In genomic region chr5:123699198-123699597, GRCm38 (mm10) we compare ENCODE assay signal across 8 mouse cellular contexts. TPM values are rescaled to one million over a fixed set of nuclear protein-coding genes. Genes with fewer than 3 reads are reported as not detected.
DNase-seq lines count a peak whose midpoint lies in the region; ATAC-seq lines count a peak whose summit lies in the region.

No protein-coding gene starts in this region.

- peaks cover 64% of the 10 kb centered on the region for H3K36me3 ChIP-seq in forebrain, embryonic 13.5 days (ENCODE audit: poor library complexity, severe bottlenecking)
- peaks cover 60% of the 10 kb centered on the region for H3K36me3 ChIP-seq in forebrain, embryonic 12.5 days (replicated peaks)

- 31% methylated on average over 3 of the region's 3 CpGs for WGBS in forebrain, embryonic 13.5 days
- 30% methylated on average over 3 of the region's 3 CpGs for whole genome bisulfite sequencing in forebrain, embryonic 12.5 days

- H3K27me3 ChIP-seq in forebrain, embryonic 13.5 days, result no peaks in the 10 kb centered on the region
- H3K27me3 ChIP-seq in forebrain, embryonic 12.5 days, result no peaks in the 10 kb centered on the region

- peak; percentile 75 to 91 for DNase-seq in adrenal gland, adult (ENCODE audit: inconsistent age in 2 of 2, low spot score in 1 of 2)
- DNase-seq in heart, adult 9 months (ENCODE audit: low spot score in 2 of 2), result peak; percentile 50 to 72
- peak; percentile 40 to 80 for DNase-seq in layer of hippocampus, postnatal 25 days (ENCODE audit: extremely low spot score in 1 of 2, low spot score in 1 of 2)
- peak; percentile 75 for DNase-seq in mesoderm, embryonic 11.5 days (ENCODE audit: low read depth, low spot score)
- DNase-seq in spleen, postnatal 4 days (ENCODE audit: low spot score in 2 of 2), result peak; percentile 67 to 89

- no peak overlapping the region for H3K4me2 ChIP-seq in forebrain, embryonic 13.5 days
- no peak overlapping the region for H3K4me2 ChIP-seq in forebrain, embryonic 12.5 days

- H3K9me3 ChIP-seq in forebrain, embryonic 13.5 days (replicated peaks), result no peaks in the 10 kb centered on the region
- H3K9me3 ChIP-seq in forebrain, embryonic 12.5 days, result no peaks in the 10 kb centered on the region

- no peak overlapping the region for H3K27ac ChIP-seq in forebrain, embryonic 13.5 days
- no peak overlapping the region for H3K27ac ChIP-seq in forebrain, embryonic 12.5 days

- H3K4me1 ChIP-seq in forebrain, embryonic 13.5 days, result no peaks in the 10 kb centered on the region
- H3K4me1 ChIP-seq in forebrain, embryonic 12.5 days, result no peaks in the 10 kb centered on the region

- no peak overlapping the region for H3K4me3 ChIP-seq in forebrain, embryonic 13.5 days
- H3K4me3 ChIP-seq in forebrain, embryonic 12.5 days (replicated peaks), result no peak overlapping the region

- no peak overlapping the region for H3K9ac ChIP-seq in forebrain, embryonic 13.5 days
- no peak overlapping the region for H3K9ac ChIP-seq in forebrain, embryonic 12.5 days

- ATAC-seq in forebrain, embryonic 13.5 days, result peak; percentile 36; the same call in 1 of the 2 replicates
- no peak; the same call in 1 of the 2 replicates for ATAC-seq in forebrain, embryonic 12.5 days (ENCODE audit: low FRiP score)
- ATAC-seq in common myeloid progenitor, adult 5-6 weeks (replicated peaks; ENCODE audit: low read depth, poor library complexity, severe bottlenecking), result peak; percentile 84

RNA-seq across cellular contexts. Expression of gene Clip1, which starts 14.8 kb away (rescaled TPM):
- 65.5 and 78.3 TPM in 2 replicates for polyA plus RNA-seq in forebrain, embryonic 13.5 days (2015; fragmentation: Nextera tagmentation; extraction: Ambion mirVana)
- polyA plus RNA-seq in forebrain, embryonic 12.5 days (2016; fragmentation: Nextera tagmentation; extraction: Ambion mirVana), result 72.0 and 72.7 TPM in 2 replicates
- 80.8 and 105 TPM in 2 replicates for total RNA-seq in common myeloid progenitor, adult 5-6 weeks (2017)
- 100 to 1,000 TPM; 114 to 130 TPM for total RNA-seq in layer of hippocampus, postnatal 25 days (2021)

RNA-seq across cellular contexts. Expression of gene Zcchc8, which starts 21.7 kb away (rescaled TPM):
- 85.1 and 97.4 TPM in 2 replicates for polyA plus RNA-seq in forebrain, embryonic 13.5 days (2015; fragmentation: Nextera tagmentation; extraction: Ambion mirVana)
- polyA plus RNA-seq in forebrain, embryonic 12.5 days (2016; fragmentation: Nextera tagmentation; extraction: Ambion mirVana), result 103 and 109 TPM in 2 replicates
- total RNA-seq in common myeloid progenitor, adult 5-6 weeks (2017), result 79.9 and 124 TPM in 2 replicates
- total RNA-seq in layer of hippocampus, postnatal 25 days (2021), result 10 to 100 TPM; 45.4 to 50.1 TPM

RNA-seq across cellular contexts. Expression of gene Rsrc2, which starts 50.0 kb away (rescaled TPM):
- 167 and 172 TPM in 2 replicates for polyA plus RNA-seq in forebrain, embryonic 13.5 days (2015; fragmentation: Nextera tagmentation; extraction: Ambion mirVana)
- polyA plus RNA-seq in forebrain, embryonic 12.5 days (2016; fragmentation: Nextera tagmentation; extraction: Ambion mirVana), result 166 and 179 TPM in 2 replicates
- total RNA-seq in common myeloid progenitor, adult 5-6 weeks (2017), result 308 and 310 TPM in 2 replicates
- total RNA-seq in layer of hippocampus, postnatal 25 days (2021), result 100 to 1,000 TPM in 1 of 2 experiments, 10 to 100 TPM in 1; 90.6 to 108 TPM

RNA-seq across cellular contexts. Expression of gene Kntc1, which starts 50.3 kb away (rescaled TPM):
- 28.1 and 28.3 TPM in 2 replicates for polyA plus RNA-seq in forebrain, embryonic 13.5 days (2015; fragmentation: Nextera tagmentation; extraction: Ambion mirVana)
- polyA plus RNA-seq in forebrain, embryonic 12.5 days (2016; fragmentation: Nextera tagmentation; extraction: Ambion mirVana), result 49.4 and 51.8 TPM in 2 replicates
- total RNA-seq in common myeloid progenitor, adult 5-6 weeks (2017), result 44.2 and 59.1 TPM in 2 replicates
- 1 to 10 TPM; 1.9 to 2.9 TPM for total RNA-seq in layer of hippocampus, postnatal 25 days (2021)
